Mouse (Mus musculus) MEL (cell line): Measurements from ENCODE around the gene Tspan18. TPM values are rescaled to one million over a fixed set of nuclear protein-coding genes. Genes with fewer than 3 reads are reported as not detected.

Experiments
- DNase-seq: peaks from one replicate; pipeline ENCODE4 v3.0.0; 2011; ENCODE audit warnings: low read depth, low spot score
- H3K27ac ChIP-seq: 2 replicates; pipeline ENCODE4 v1.5.1; 2012; ENCODE audit warnings: low read depth, mild to moderate bottlenecking, control low read depth, low read length, moderate library complexity; ENCODE audit not compliant: control insufficient read depth
- H3K27me3 ChIP-seq, 2 experiments: fragments of 150-350 bp in 1 of 2; sonication (generic) in 1 of 2; 2 replicates each; pipeline ENCODE4 v1.6.1; 2012; ENCODE audit warnings: low read length in 2 of 2, mild to moderate bottlenecking in 2 of 2, improper control_type of control experiment in 1 of 2, moderate library complexity in 1 of 2; ENCODE audit not compliant: insufficient read depth in 2 of 2, control insufficient read depth in 1 of 2
- H3K36me3 ChIP-seq, 2 experiments: 2 replicates each; pipeline ENCODE4 v1.6.1; 2012 to 2014; ENCODE audit warnings: low read length in 2 of 2, improper control_type of control experiment in 1 of 2, inconsistent platforms in 1 of 2, mild to moderate bottlenecking in 1 of 2; ENCODE audit not compliant: insufficient read depth in 2 of 2, control insufficient read depth in 1 of 2
- H3K4me1 ChIP-seq, 2 experiments: fragments of 150-350 bp in 1 of 2; sonication (generic) in 1 of 2; 2 replicates each; pipeline ENCODE4 v1.6.1; 2012; ENCODE audit warnings: low read length in 2 of 2, improper control_type of control experiment in 1 of 2, mild to moderate bottlenecking in 1 of 2; ENCODE audit not compliant: insufficient read depth in 2 of 2, control insufficient read depth in 1 of 2
- H3K4me3 ChIP-seq, 2 experiments: fragments of 150-350 bp in 1 of 2; sonication (generic) in 1 of 2; 2 replicates each; pipeline ENCODE4 v1.5.1; 2012; ENCODE audit warnings: low read depth in 2 of 2, low read length in 2 of 2, mild to moderate bottlenecking in 2 of 2, moderate library complexity in 2 of 2, control low read depth in 1 of 2, improper control_type of control experiment in 1 of 2; ENCODE audit not compliant: control insufficient read depth in 1 of 2, insufficient read depth in 1 of 2
- H3K79me2 ChIP-seq: 2 replicates; pipeline ENCODE4 v1.6.1; 2012; ENCODE audit warnings: mild to moderate bottlenecking, low read length, moderate library complexity; ENCODE audit not compliant: control insufficient read depth, poor library complexity, insufficient read depth
- H3K9ac ChIP-seq: 2 replicates; pipeline ENCODE4 v1.6.1; 2012; ENCODE audit warnings: low read depth, mild to moderate bottlenecking, control low read depth, low read length, moderate library complexity; ENCODE audit not compliant: control insufficient read depth, poor library complexity, severe bottlenecking
- H3K9me3 ChIP-seq: fragments of 150-350 bp; sonication (generic); replicated peaks from 2 replicates; pipeline ENCODE4 v1.6.1; 2012; ENCODE audit warnings: mild to moderate bottlenecking, low read length, improper control_type of control experiment, moderate library complexity; ENCODE audit not compliant: insufficient read depth
- BHLHE40 ChIP-seq: IDR thresholded peaks from 2 replicates; pipeline ENCODE4 v1.6.1; 2012; ENCODE audit warnings: low read depth, mild to moderate bottlenecking, inconsistent platforms, low read length, improper control_type of control experiment, borderline replicate concordance
- CHD1 ChIP-seq: IDR thresholded peaks from 2 replicates; pipeline ENCODE4 v1.6.1; 2012; ENCODE audit warnings: low read depth, mild to moderate bottlenecking, inconsistent platforms, low read length, improper control_type of control experiment
- CHD2 ChIP-seq: IDR thresholded peaks from 2 replicates; pipeline ENCODE4 v1.6.1; 2011; ENCODE audit warnings: low read length, improper control_type of control experiment
- CTCF ChIP-seq, 3 experiments: IDR thresholded peaks in 2 of 3; conservative IDR thresholded peaks in 1 of 3; 2 replicates each; pipeline ENCODE4 v1.5.1; 2011 to 2012; ENCODE audit warnings: low read length in 3 of 3, low read depth in 2 of 3, mild to moderate bottlenecking in 2 of 3, improper control_type of control experiment in 1 of 3, inconsistent platforms in 1 of 3, mixed read lengths in 1 of 3, moderate library complexity in 1 of 3; ENCODE audit not compliant: control insufficient read depth in 1 of 3, insufficient read depth in 1 of 3, poor library complexity in 1 of 3, severe bottlenecking in 1 of 3
- E2F4 ChIP-seq: IDR thresholded peaks from 2 replicates; pipeline ENCODE4 v1.6.1; 2011; ENCODE audit warnings: low read depth, low read length, improper control_type of control experiment, borderline replicate concordance
- ELF1 ChIP-seq: IDR thresholded peaks from 2 replicates; pipeline ENCODE4 v1.6.1; 2014; ENCODE audit warnings: low read depth, mild to moderate bottlenecking, inconsistent platforms, low read length, improper control_type of control experiment, moderate library complexity
- EP300 ChIP-seq, 2 experiments: IDR thresholded peaks; 2 replicates each; pipeline ENCODE4 v1.6.1; 2011; ENCODE audit warnings: improper control_type of control experiment in 2 of 2, low read length in 2 of 2, low read depth in 1 of 2, mild to moderate bottlenecking in 1 of 2
- ETS1 ChIP-seq: IDR thresholded peaks from 2 replicates; pipeline ENCODE4 v1.6.1; 2012; ENCODE audit warnings: low read depth, mild to moderate bottlenecking, inconsistent platforms, low read length, improper control_type of control experiment, moderate library complexity
- GATA1 ChIP-seq: IDR thresholded peaks from 2 replicates; pipeline ENCODE4 v1.6.1; 2011; ENCODE audit warnings: low read depth, low read length, improper control_type of control experiment
- HCFC1 ChIP-seq: IDR thresholded peaks from 2 replicates; pipeline ENCODE4 v1.6.1; 2012; ENCODE audit warnings: low read depth, mild to moderate bottlenecking, inconsistent platforms, low read length, improper control_type of control experiment, moderate library complexity
- JUND ChIP-seq: IDR thresholded peaks from 2 replicates; pipeline ENCODE4 v1.6.1; 2011; ENCODE audit warnings: low read depth, mild to moderate bottlenecking, improper control_type of control experiment, low read length
- MAFK ChIP-seq: IDR thresholded peaks from 2 replicates; pipeline ENCODE4 v1.6.1; 2011; ENCODE audit warnings: low read depth, mild to moderate bottlenecking, low read length, improper control_type of control experiment, borderline replicate concordance
- MAX ChIP-seq: IDR thresholded peaks from 2 replicates; pipeline ENCODE4 v1.6.1; 2011; ENCODE audit warnings: low read length, improper control_type of control experiment
- MAZ ChIP-seq: IDR thresholded peaks from 2 replicates; pipeline ENCODE4 v1.6.1; 2012; ENCODE audit warnings: low read depth, mild to moderate bottlenecking, inconsistent platforms, low read length, improper control_type of control experiment
- MXI1 ChIP-seq: IDR thresholded peaks from 2 replicates; pipeline ENCODE4 v1.6.1; 2011; ENCODE audit warnings: mild to moderate bottlenecking, low read depth, low read length, improper control_type of control experiment
- MYB ChIP-seq: IDR thresholded peaks from 2 replicates; pipeline ENCODE4 v1.6.1; 2011; ENCODE audit warnings: mild to moderate bottlenecking, low read depth, low read length, improper control_type of control experiment
- NELFE ChIP-seq: IDR thresholded peaks from 2 replicates; pipeline ENCODE4 v1.6.1; 2011; ENCODE audit warnings: low read depth, low read length, improper control_type of control experiment
- NRF1 ChIP-seq: IDR thresholded peaks from 2 replicates; pipeline ENCODE4 v1.6.1; 2014; ENCODE audit warnings: low read depth, mild to moderate bottlenecking, inconsistent platforms, low read length, improper control_type of control experiment, moderate library complexity; ENCODE audit not compliant: poor library complexity, insufficient read depth, severe bottlenecking
- POLR2AphosphoS5 ChIP-seq: IDR thresholded peaks from 2 replicates; pipeline ENCODE4 v1.6.1; 2012; ENCODE audit warnings: low read depth, borderline replicate concordance, mild to moderate bottlenecking, inconsistent platforms, low read length, moderate library complexity, mixed read lengths
- RAD21 ChIP-seq: IDR thresholded peaks from 2 replicates; pipeline ENCODE4 v1.6.1; 2011; ENCODE audit warnings: mild to moderate bottlenecking, low read depth, low read length, improper control_type of control experiment
- RCOR1 ChIP-seq: IDR thresholded peaks from 2 replicates; pipeline ENCODE4 v1.6.1; 2012; ENCODE audit warnings: low read depth, mild to moderate bottlenecking, inconsistent platforms, low read length, improper control_type of control experiment
- TAL1 ChIP-seq: IDR thresholded peaks from 2 replicates; pipeline ENCODE4 v1.6.1; 2012; ENCODE audit warnings: mild to moderate bottlenecking, inconsistent platforms, low read length, moderate library complexity, mixed read lengths
- TBP ChIP-seq: IDR thresholded peaks from 2 replicates; pipeline ENCODE4 v1.8.0; 2011; ENCODE audit warnings: low read depth, low read length, improper control_type of control experiment
- TCF12 ChIP-seq: IDR thresholded peaks from 2 replicates; pipeline ENCODE4 v1.6.1; 2014; ENCODE audit warnings: low read depth, mild to moderate bottlenecking, inconsistent platforms, low read length, improper control_type of control experiment, moderate library complexity
- UBTF ChIP-seq: IDR thresholded peaks from 2 replicates; pipeline ENCODE4 v1.6.1; 2012; ENCODE audit warnings: low read depth, mild to moderate bottlenecking, inconsistent platforms, low read length, improper control_type of control experiment, moderate library complexity, borderline replicate concordance; ENCODE audit not compliant: insufficient read depth
- USF2 ChIP-seq, 2 experiments: IDR thresholded peaks; 2 replicates each; pipeline ENCODE4 v1.6.1; 2011 to 2012; ENCODE audit warnings: improper control_type of control experiment in 2 of 2, low read length in 2 of 2, borderline replicate concordance in 1 of 2, inconsistent platforms in 1 of 2, low read depth in 1 of 2, mild to moderate bottlenecking in 1 of 2; ENCODE audit not compliant: insufficient read depth in 1 of 2
- ZC3H11A ChIP-seq: IDR thresholded peaks from 2 replicates; pipeline ENCODE4 v1.6.1; 2012; ENCODE audit warnings: low read depth, mild to moderate bottlenecking, inconsistent platforms, low read length, improper control_type of control experiment
- ZKSCAN1 ChIP-seq: IDR thresholded peaks from 2 replicates; pipeline ENCODE4 v1.6.1; 2012; ENCODE audit warnings: low read depth, mild to moderate bottlenecking, inconsistent platforms, low read length, improper control_type of control experiment, moderate library complexity
- ZMIZ1 ChIP-seq: IDR thresholded peaks from 2 replicates; pipeline ENCODE4 v1.6.1; 2012; ENCODE audit warnings: low read depth, mild to moderate bottlenecking, inconsistent platforms, low read length, improper control_type of control experiment, moderate library complexity
- ZNF384 ChIP-seq: IDR thresholded peaks from 2 replicates; pipeline ENCODE4 v1.6.1; 2012; ENCODE audit warnings: low read depth, mild to moderate bottlenecking, inconsistent platforms, low read length, improper control_type of control experiment
- polyA plus RNA-seq, 2 experiments: library from polyadenylated mRNA; stranded (reverse) in 1 of 2; unstranded in 1 of 2; fragments of >175 nt in 1 of 2; fragments of >200 nt in 1 of 2; gene quantifications; 2 replicates each; pipeline versions ENCODE4 v1.2.1 to v1.2.4; 2012; ENCODE audit warnings: low replicate concordance in 2 of 2, low read depth in 1 of 2; ENCODE audit not compliant: insufficient read length in 2 of 2, insufficient read depth in 1 of 2, missing spikeins in 1 of 2
- total RNA-seq: library from RNA; depleted of rRNA; stranded (reverse); fragments of 300-350 nt; gene quantifications from 2 replicates; pipeline ENCODE4 v1.2.3, GENCODE M21; 2012

Gene Tspan18
- total and polyA plus RNA-seq, 3 experiments, result 2.2 to 4.4 TPM; not detected in 1

DNA sequence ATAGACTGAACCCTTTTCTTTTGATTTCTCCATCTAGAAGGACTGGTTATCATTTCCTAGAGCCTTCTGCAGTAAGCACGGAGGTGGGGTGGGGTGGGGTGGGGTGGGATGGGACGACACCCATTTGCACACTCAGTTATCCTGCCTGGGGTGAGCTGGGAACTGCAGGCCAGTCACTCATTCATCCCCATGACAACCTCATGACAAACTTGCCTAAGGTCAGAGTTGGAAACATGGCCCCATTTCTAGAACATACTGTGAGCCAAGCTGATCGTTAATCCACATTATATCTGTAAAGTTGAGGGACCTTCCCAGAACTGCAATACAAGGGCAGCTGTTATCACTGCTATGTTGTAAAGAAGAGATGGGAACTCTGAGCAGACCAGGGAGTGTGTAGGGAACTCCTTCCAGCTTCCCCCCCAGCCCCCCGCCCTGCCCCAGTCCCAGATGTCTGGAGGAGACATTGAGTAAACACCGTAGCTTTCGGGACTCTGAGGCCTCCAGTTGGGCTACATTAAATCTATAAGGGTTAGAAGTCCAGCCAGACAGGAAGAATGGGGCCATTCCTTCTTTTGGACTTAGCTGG is 170.5 kb downstream of the Tspan18 start:
- Histone ChIP-seq H3K36me3 (peaks cover 0 to 41% of the 10 kb centered on the region in 2 experiments; a peak in 2 of 4 replicates), H3K9ac (peak overlapping the region; percentile 24; the same call in 1 of the 2 replicates), H3K4me3 (no peak overlapping the region), H3K79me2 (no peaks in the 10 kb centered on the region), H3K27me3 (no peaks in the 10 kb centered on the region), H3K4me1 (peaks cover 34 to 51% of the 10 kb centered on the region in 2 experiments), H3K9me3 (no peaks in the 10 kb centered on the region), H3K27ac (peak overlapping the region; percentile 86)
- DNase-seq, result peak; percentile 58
- TF ChIP-seq ELF1 (no peak), MXI1 (no peak)

- H3K9me3 ChIP-seq, result no peaks in the 10 kb centered on the region
- no peaks in the 10 kb centered on the region for H3K79me2 ChIP-seq
- peaks cover 34 to 51% of the 10 kb centered on the region in 2 experiments for H3K4me1 ChIP-seq
- peaks cover 0 to 41% of the 10 kb centered on the region in 2 experiments; a peak in 2 of 4 replicates for H3K36me3 ChIP-seq
- H3K27me3 ChIP-seq, result no peaks in the 10 kb centered on the region
- H3K4me3 ChIP-seq, result no peak overlapping the region
- peak overlapping the region; percentile 95 for H3K27ac ChIP-seq
- peak overlapping the region; percentile 42 for H3K9ac ChIP-seq
- peak; percentile 96 for DNase-seq
- TF ChIP-seq MAX (no peak), E2F4 (no peak), TBP (peak; percentile 66), MXI1 (0 out of 2 replicates have a peak, but pooled peaks have one; percentile 34), POLR2AphosphoS5 (no peak), GATA1 (no peak), USF2 (IDR thresholded peaks at IDR 0.05; ENCODE audit: borderline replicate concordance in 1 of 2, insufficient read depth in 1 of 2, low read depth in 1 of 2, low read length in 2 of 2) (no peak), BHLHE40 (peak; percentile 54; the same call in 1 of the 2 replicates), RCOR1 (no peak), ZC3H11A (no peak), TCF12 (peak; percentile 47; the same call in 1 of the 2 replicates), ETS1 (peak; percentile 83), CHD1 (no peak), ELF1 (no peak), ZKSCAN1 (no peak), CHD2 (no peak; the same call in 1 of the 2 replicates), JUND (no peak), MYB (no peak), NELFE (no peak), CTCF (IDR thresholded peaks at IDR 0.05 in 2 of 3, conservative IDR thresholded peaks at IDR 0.05 in 1 of 3; ENCODE audit: control insufficient read depth in 1 of 3, insufficient read depth in 1 of 3, low read depth in 2 of 3, low read length in 3 of 3, poor library complexity in 1 of 3, severe bottlenecking in 1 of 3) (no peak), MAZ (peak; percentile 82; the same call in 1 of the 2 replicates), HCFC1 (no peak), NRF1 (no peak), ZMIZ1 (no peak), ZNF384 (no peak), MAFK (no peak), TAL1 (peak; percentile 26), UBTF (no peak), RAD21 (no peak), EP300 (IDR thresholded peaks at IDR 0.05; ENCODE audit: low read depth in 1 of 2, low read length in 2 of 2) (peak; percentile 47 to 70; a peak in 3 of 4 replicates)
Observed at GRCm38 (mm10) chr2:93163317-93163716, 171.0 kb downstream of the Tspan18 start.
